Mouse (Mus musculus): ENCODE data around the gene Cpped1.

Gene Cpped1

DNA sequence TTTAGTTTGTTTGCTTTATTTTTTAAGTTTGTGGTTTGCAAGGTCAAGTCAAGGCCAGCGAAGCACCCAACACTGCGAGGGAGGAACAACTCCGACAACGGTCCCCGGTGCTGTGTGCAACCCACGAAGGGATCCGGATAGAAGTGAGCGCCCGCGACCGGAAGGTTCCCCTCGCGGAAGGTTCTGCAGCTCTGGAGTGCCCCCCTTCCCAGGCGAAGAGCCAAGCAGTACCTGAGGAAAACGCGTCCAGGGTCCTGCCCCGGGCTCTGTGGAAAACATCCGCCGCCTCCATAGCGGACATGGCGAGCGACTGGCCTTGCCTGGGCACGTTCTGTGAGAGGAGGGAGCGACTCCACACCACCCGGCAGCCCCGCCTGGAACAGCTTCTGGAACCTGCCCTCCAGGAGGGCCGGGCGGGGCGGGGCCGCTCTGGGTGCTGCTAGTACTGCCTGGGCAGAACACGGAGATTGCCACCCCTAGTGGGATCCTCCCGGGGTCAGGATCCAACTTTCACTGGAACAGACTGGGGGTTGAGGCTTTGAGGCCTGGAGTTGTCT, at the start of gene Cpped1:
Gene Cpped1, minus strand, starts transcription at position 411 of the 557 bp plus-strand sequence.
- peak; percentile 81 for DNase-seq (ENCODE audit: low spot score in 2 of 2)

DNA sequence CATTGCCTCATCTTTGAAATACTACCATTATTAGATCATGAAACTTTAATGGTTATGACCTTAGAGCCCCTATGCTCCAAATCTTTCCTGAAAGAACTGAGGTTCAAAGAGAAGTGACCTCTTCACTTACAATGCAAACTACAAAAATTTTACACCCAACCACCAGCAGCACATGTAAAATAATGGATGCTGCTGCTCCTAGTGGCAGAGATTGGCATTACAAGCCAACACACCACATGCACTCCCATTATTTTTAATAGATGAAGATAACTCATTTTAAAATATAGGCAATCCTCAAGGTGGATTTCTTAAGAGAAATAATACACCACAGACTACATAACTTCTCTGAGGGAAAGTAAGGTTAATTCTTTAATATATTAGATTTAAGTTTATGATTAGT, 31.2 kb upstream of the Cpped1 start:
- DNase-seq (ENCODE audit: low spot score in 2 of 2), result peak in 1 of 2 experiments; percentile 27

DNA sequence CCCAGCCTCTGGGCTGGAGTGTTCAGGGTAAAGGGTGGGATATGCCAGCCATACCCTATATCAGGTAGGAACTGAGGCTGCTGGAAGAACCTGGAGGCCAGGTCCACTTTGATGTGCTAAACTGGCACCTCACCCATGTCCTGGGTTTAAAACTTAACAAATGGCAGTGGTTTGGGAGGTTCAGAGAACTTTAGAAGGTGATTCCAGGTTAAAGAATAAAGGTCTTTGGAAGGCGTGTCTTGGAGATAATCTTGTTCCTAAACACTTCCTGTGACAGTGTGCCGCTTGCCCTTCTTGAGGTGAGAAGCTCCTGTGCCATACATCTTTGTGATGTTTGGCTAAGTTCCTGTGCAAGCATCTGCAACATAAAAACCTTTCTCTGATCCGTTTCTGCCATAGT, 1.6 kb upstream of the Cpped1 start:
- DNase-seq (ENCODE audit: low spot score in 2 of 2), result no peak

DNA sequence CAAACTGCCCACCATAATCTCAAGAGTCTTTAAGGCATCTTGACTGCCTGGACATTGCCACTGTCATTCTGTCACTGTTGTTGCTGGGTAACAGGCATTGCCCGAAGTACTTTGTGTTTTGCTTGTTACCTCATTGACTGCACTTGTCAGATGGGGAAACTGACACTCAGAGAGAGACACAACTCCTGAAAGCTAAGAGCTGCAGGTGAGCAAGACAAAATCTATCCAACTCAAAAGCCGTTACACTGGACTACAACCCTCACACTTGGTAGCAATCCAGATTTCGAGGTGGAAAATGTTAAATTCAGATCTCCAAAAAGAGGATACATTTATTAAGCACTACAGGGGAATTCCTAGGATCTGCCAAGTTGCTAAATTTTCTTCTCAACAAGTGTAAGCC, 572 bp upstream of the Cpped1 start:
- no peak for DNase-seq (ENCODE audit: low spot score in 2 of 2)

DNA sequence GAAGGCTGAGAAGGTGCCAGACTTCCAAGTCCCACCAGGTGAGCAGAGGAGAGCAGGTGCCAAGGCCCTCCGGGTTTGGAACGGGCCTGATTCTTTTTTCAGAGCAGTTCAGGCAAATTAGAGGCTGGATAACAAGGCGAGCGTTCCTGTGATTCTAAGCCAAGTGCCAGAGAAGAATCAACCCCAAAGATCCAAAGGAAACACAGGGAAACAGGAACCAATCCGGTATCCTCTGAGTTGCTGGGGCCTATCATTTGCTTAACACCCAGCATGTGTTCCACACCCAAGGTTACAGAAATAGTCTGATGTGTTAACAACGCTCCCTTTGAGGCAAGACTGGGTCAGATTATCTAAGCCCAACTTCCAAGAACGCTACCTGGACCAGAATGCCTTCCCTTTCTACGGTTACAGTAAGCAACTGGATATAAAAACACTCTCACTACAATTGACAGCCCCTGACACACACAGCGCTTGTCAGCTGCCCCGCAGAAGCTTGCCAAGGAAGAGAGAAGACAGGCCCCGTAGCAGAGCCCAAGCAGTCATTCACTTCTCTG, 707 bp downstream of the Cpped1 start:
- DNase-seq (ENCODE audit: low spot score in 2 of 2), result peak; percentile 7 to 10

DNA sequence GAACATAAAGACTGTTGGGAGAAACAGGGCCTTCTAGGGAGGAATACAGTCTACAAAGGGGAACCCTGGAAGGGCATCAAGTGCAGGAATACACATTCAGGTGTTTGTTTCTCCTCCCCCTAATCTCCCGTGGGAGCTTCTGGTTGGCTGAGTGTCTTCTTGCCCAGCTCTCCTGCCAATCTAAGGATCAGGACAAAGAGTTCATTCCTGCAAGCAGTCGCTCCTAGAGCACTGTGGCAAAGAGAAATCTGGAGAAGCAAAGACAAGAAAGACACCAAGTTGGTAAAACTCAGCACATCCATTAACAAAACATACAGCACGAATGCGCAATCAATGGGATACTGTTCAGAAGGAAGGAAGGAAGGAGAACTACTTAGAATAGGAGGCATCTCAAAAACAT, 1.4 kb downstream of the Cpped1 start:
- DNase-seq (ENCODE audit: low spot score in 2 of 2), result no peak

DNA sequence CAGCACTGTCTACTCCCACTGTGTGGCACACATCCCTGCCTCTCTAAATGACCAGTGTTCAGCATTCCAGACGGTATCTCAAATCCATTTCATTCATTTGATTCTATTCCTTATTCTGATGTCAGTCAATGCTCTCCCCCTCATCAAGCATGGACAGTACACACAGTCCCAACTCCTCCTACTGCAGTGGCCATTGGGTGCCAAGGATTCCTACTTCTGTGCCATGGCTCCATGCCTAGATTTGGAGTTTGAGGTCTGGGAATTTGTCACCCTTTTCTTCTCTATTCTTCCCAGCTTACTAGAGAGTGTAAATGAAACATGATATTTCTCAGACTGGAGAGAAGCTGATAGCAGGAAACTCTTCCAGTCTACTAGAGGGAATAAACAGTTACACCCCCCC, 2.3 kb downstream of the Cpped1 start:
- no peak for DNase-seq (ENCODE audit: low spot score in 2 of 2)

DNA sequence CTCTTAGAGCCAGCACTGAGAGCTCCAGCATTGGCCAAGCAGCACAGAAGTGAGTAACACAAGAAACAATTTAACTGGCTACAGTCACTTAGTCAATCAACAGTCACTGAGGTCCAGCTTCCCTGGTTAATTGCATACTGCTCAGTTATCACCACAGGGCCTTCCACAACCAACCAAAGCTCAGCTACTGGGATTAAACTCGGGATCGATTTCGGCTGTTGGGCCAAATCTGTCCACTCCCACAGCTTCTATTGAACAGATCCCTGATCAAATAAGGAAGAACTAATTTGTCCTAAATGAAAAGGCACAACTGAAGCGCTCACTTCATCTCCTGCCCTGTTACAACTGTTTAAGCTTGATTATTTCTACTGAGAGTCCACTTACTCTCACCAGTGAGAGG, 4.0 kb downstream of the Cpped1 start:
- no peak for DNase-seq (ENCODE audit: low spot score in 2 of 2)

DNA sequence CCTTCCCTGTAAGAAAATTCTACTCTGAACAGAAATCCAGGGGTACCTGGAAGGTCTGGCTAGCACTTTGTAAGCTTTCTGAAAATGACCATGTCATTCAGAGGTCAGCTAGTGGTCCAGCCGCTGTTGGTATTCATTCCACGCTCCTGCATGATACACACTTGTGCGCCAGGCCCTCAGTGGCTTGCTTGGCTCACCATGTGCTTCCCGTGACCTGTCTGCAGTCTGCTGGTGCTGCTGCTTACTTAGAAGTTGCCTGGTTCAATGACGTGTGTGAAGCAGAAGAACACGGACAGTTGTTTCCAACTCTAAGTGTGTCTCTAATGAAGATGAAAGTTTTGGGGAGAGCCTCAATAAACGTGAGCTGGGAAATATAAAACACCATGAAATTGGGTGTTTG, 7.2 kb downstream of the Cpped1 start:
- DNase-seq (ENCODE audit: low spot score in 2 of 2), result no peak

DNA sequence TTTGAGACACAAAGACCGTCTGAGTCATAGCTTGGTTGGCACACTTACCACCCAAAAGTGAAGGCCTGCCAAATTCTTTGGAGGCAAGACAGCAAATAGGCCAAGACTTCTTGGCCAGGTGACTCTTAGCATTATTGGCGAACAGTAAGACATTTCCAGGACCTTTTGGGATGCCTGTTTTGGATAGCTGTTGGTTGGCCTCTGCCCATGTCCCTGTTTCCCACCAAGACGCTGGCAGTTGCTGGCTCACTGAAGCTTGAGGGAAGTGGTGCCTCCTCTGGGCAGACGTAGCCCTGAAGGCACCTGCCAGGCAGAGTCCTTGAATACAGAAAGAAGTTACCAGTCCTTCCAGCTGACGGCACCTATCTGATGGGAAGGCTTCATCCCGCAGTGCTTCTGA, 8.9 kb downstream of the Cpped1 start:
- DNase-seq (ENCODE audit: low spot score in 2 of 2), result no peak

DNA sequence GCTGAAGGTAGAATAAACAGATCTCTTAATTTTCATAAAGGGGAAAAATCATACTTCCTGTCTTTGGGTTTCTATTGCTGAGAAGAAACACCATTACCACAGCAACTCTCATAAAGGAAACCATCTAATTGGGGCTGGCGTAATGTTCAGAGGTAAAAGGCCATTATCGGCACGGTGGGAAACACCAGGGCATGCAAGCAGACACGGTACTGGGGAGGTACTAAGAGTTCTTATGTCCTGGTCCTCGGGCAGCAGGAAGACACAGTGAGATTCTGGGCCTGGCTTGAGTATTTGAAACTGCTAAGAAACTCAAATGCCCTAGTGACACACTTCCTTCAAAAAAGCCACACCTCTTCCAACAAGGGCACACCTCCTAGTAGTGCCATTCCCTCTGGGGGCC, 12.8 kb downstream of the Cpped1 start:
- DNase-seq (ENCODE audit: low spot score in 2 of 2), result no peak

DNA sequence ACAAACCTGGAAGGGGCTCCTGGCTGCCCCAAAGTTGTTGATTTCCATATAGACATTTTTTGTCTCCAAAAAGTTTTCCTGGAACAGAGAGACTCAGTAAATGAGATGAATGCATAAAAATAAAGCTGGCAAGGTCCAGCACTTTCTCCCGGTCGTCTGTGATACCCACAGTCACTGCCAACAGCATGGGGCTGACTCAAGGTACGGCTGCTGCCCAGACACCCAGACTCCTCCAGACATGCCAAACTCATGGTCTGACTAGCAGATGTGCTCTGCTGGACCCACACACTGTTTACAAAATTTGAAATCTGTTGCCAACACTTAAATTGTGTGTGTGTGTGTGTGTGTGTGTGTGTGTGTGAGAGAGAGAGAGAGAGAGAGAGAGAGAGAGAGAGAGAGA, 14.4 kb downstream of the Cpped1 start:
- no peak for DNase-seq (ENCODE audit: low spot score in 2 of 2)

DNA sequence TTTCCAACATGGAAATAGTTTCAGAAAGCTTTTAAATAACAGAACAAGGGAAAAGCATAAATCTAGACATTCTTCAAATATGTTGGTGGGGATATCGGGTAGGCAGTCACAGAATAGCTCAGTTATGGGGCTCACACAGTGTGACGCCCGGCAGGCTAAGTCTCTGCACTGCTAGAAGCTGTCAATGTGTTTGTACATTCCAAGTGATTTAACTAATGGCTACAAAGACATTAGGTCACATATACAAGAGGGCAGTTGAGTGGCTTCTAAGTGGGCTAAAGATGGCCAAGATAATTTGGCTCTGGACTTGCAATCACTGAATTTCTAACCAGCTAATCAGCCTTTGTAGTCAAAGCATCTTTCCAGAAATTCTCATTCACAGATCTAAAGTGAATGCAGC, 19.1 kb downstream of the Cpped1 start:
- DNase-seq (ENCODE audit: low spot score in 2 of 2), result no peak

DNA sequence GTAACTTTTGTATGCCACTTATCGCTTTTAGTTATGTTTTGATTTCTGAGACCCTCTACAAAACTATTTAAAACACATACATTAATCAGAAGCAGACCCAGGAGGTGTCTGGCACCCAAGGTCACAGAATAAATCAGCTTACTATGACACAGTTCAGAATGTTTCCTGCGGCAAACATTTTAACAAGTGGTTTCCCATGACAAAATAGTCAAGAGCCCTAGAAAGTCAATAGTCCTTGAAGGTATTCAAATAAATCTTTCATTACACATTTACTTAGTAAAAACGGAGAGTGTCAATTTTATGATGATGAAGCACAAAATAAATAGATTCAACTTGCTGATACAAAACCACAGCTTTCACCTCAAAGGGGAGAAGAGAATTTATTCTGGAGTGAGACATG, 19.5 kb downstream of the Cpped1 start:
- no peak for DNase-seq (ENCODE audit: low spot score in 2 of 2)

DNA sequence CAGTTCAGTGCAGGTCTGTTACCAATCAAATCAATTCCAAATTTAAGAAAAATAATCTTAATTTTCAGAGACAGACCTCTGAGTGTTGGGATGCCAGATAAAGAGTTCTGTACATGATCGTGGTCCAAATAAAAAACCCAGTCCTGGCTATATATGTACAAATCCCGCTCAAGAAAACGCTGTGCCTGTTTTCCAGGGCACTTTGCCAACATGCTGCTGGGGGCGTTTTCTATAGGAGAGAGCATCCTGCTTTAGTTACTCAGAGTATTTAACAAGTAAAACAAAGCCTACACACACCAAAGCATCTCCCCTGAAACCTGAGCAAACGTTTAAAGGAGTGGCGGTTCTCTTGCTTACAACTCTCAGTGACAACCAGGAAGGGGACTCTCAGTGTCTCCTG, 27.4 kb downstream of the Cpped1 start:
- DNase-seq (ENCODE audit: low spot score in 2 of 2), result peak in 1 of 2 experiments; percentile 8

DNA sequence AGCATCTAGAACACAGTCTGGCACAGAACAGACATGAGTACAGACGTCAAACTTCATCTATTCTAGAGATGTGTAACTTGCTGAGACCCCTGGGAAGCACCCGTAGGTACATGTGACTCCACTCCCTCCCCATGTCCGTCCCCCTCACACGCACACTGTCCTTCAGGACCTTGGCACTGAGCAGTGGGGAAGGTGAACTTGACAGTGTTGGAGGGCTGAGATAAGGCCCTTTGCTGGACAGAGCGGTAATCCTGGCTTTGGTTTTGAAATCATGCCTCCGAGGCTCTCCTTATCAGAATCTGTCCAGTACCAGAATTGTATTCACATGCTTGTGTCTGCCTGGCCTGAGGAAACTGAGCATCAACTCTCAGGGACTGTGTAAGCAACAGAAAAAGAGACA, 28.8 kb downstream of the Cpped1 start:
- no peak for DNase-seq (ENCODE audit: low spot score in 2 of 2)

DNA sequence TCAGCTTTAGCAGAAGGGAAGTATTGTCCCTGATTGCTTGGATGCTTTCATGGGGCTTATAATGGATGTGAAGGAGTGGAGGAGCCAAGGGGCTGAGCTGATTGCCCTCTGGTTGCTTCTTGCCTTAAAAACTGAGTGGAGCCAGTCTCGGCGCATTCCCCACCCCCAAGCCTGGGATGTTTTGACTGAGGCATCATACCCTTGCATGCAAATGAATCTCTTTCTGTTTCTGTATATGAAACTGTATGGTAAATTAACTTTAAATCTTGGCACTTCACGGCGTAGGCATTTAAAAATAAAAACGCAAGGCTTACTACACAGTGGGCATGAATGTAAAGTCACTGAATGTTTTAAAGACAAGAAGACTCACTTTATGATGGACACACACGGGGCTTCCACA, 30.0 kb downstream of the Cpped1 start:
- DNase-seq (ENCODE audit: low spot score in 2 of 2), result no peak

DNA sequence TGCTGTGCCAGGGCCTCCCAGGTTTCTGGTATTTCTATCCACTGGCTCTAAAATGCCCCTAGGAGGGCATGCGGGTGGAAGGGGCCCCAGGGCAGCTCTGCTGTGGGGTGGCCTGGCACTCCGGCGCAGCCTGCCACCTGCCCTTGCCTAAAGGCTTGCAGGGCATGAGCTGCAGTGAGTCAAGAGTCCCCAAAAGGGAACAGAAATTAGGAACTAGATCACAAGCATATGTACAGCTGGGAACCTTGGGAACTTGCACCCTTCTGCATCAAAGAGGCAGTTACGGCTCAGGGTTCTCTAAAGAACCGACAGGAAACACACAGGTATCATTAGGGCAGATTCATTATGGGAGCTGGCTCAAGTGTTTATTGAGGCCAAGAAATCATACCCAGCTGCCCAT, 34.0 kb downstream of the Cpped1 start:
- no peak for DNase-seq (ENCODE audit: low spot score in 2 of 2)

DNA sequence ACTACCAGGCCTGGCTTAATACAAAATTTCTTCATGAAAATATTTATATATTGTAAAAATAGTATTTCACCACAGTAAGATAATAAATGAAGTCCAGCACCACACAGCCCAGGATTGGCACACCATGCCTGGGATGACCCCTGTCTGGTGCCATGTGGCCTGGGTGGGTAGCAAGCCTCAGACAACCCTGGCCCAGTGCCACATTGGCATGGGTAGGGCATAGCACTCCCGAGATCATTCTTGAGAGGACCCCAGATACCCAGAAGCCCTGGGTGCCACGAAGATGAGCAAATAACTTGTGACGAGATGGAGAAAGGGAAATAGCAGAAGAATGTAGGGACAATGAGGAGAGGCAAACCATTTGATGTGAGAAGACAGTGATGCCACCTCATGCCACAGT, 36.0 kb downstream of the Cpped1 start:
- no peak for DNase-seq (ENCODE audit: low spot score in 2 of 2)

DNA sequence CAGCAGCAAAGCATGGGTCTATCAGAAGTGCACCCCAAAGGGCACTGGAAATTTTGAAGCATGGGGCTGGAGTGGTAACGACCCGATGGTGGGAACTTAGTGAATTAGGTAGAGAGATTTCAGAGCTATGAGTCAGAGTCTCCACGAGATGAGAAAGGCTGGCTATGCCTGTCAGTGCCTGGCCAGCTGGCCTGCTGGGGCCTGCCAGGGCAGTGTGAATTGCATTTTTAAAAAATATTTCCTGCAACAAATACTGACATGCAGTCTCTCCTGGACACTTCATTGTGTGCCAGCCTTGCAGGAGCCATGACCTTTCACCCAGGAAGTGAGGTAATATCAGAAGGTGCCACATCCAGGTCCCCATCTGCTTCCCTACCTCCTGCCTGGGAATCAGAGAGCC, 40.8 kb downstream of the Cpped1 start:
- DNase-seq (ENCODE audit: low spot score in 2 of 2), result no peak

DNA sequence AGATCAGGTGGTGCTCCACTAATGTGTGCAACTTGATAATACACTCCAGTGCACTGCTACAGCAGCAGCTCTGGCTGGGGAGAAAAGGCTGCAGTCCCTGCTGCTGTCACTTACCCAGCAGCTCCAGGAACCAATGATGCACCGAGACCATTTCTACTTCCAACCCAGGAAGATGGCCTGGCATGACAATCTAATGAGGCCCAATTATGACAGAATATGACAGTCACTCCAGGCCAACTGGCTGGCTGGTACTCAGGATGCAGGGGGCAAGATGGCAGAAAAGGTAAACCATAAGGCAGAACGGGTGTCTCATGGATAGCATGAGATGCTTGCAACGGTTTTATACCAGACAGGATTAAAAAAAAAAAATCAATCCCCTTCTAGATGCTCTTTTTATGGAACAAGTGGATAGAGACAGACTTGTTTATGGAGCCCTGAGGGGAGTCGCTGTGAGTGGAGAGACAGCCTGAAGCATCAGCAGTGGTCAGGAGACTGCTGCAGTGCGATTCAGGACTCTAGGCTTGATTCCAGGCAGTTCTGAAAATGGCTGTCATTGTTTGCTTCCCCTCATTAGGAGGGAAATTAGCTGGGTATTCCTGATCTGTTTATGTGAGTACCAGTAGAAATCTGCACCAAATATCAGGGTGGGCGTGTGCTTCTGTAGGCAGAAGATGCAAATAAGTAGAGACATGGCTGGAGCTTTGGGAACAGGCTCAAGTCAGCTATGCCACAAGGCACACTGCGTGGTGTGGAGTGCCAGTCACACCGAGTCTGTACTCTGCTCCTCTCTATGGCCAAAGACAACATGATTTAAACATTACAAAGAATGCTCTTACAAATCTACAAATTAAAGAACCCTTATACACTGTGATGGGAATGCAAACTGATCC, 56.3 kb downstream of the Cpped1 start:
- DNase-seq (ENCODE audit: low spot score in 2 of 2), result no peak

DNA sequence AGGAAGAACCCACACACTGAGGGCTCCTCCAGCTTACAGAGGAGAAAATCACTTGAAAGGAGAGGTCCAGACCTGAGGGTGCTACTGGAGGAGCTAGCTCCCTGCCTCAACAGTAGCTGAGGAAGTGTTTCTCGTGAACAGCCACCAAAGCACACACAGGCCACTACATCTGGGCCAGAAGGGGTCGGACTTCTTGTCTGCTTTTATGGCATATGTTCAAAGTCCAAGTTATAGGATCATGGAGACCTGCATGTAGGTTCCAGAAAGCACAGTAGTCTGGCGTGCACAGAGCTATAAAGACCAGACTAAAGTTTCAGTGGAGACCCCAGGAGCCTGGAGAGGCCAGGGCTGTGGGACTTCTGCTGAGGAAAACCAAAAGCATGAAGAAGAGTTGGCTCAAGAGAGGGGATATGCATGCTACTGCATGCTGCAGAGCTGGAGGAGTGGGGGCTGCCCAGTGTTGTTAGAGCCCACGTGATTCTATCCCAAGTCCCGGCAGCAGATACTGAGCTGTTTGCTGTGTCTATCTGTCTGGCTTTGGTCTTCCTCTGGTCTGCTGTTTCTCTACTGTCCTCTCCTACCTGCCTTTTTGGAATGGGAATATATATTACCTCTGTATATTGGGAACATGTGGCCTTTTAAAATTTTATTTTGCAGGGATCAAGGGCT, 60.1 kb downstream of the Cpped1 start:
- DNase-seq (ENCODE audit: low spot score in 2 of 2), result no peak

DNA sequence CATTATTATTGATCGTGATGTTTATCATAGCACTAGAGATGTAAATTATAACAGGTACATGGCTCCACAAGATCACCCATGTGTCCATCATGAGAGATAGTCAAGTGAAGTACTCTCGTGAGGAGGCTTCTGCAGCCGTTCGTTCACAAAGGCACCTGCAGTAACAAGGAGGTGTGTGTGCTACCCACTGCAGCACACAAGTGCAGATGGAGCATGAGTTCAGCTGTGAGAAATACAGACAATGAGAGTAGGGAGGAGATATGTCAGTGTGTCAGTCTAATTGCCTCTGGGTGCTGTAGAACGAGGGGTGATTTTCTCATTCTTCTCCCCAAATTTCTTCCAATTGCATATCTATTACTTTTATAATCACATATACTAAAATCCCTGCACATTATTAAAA, 63.9 kb downstream of the Cpped1 start:
- DNase-seq (ENCODE audit: low spot score in 2 of 2), result no peak

Measured in frontal cortex, postnatal 14 days (tissue).